8 mouse cellular contexts compared by ENCODE assay signal in genomic region chr8:69653808-69654357, GRCm38 (mm10). TPM values are rescaled to one million over a fixed set of nuclear protein-coding genes. Genes with fewer than 3 reads are reported as not detected.
DNase-seq lines count a peak whose midpoint lies in the region; ATAC-seq and TF ChIP-seq lines count a peak whose summit lies in the region.

No protein-coding gene starts in this region.

- H3K9ac ChIP-seq in heart, embryonic 16.5 days (ENCODE audit: low read length), result peak overlapping the region; percentile 23
- no peak overlapping the region for H3K9ac ChIP-seq in liver, embryonic 16.5 days (ENCODE audit: low read depth, low read length)

- H3K36me3 ChIP-seq in heart, embryonic 10.5 days, result no peaks in the 10 kb centered on the region
- H3K36me3 ChIP-seq in E14TG2a.4 (ENCODE audit: insufficient read depth, low read length), result no peaks in the 10 kb centered on the region
- H3K36me3 ChIP-seq in heart, embryonic 16.5 days (ENCODE audit: control insufficient read depth, insufficient read depth), result no peaks in the 10 kb centered on the region
- no peaks in the 10 kb centered on the region for H3K36me3 ChIP-seq in liver, embryonic 16.5 days (ENCODE audit: control insufficient read depth, insufficient read depth)

- H3K4me1 ChIP-seq in heart, embryonic 10.5 days, result peaks cover 7% of the 10 kb centered on the region
- H3K4me1 ChIP-seq in E14TG2a.4 (replicated peaks; ENCODE audit: low read depth, low read length), result peaks cover 7% of the 10 kb centered on the region
- peaks cover 5% of the 10 kb centered on the region; the same call in 1 of the 2 replicates for H3K4me1 ChIP-seq in heart, embryonic 16.5 days (ENCODE audit: control insufficient read depth, insufficient read depth, low read length)
- no peaks in the 10 kb centered on the region for H3K4me1 ChIP-seq in liver, embryonic 16.5 days (ENCODE audit: control insufficient read depth, low read depth, low read length)

- H3K4me2 ChIP-seq in heart, embryonic 16.5 days (ENCODE audit: low read depth, low read length), result peak overlapping the region; percentile 96
- peak overlapping the region; percentile 78 for H3K4me2 ChIP-seq in liver, embryonic 16.5 days (ENCODE audit: low read depth, low read length)

- no peak for ATAC-seq in heart, embryonic 16.5 days (replicated peaks; ENCODE audit: extremely low read depth, insufficient read depth, low FRiP score)
- no peak for ATAC-seq in liver, embryonic 16.5 days (ENCODE audit: low read depth)

- H3K9me3 ChIP-seq in heart, embryonic 10.5 days, result no peaks in the 10 kb centered on the region
- no peaks in the 10 kb centered on the region for H3K9me3 ChIP-seq in E14TG2a.4 (ENCODE audit: low read length)
- no peaks in the 10 kb centered on the region for H3K9me3 ChIP-seq in heart, embryonic 16.5 days (replicated peaks; ENCODE audit: control insufficient read depth, low read length)
- H3K9me3 ChIP-seq in liver, embryonic 16.5 days (replicated peaks; ENCODE audit: control insufficient read depth, low read length), result no peaks in the 10 kb centered on the region

- intact Hi-C loops in heart, postnatal 36 days (cut with DNase I), result loop anchor here (1.0 to 2.0 kb wide), 2 partner anchors 28 to 61 kb away; no protein-coding TSS in a partner anchor

- H3K4me3 ChIP-seq in heart, embryonic 10.5 days, result peak overlapping the region; percentile 69
- peak overlapping the region; percentile 86 for H3K4me3 ChIP-seq in E14TG2a.4 (replicated peaks; ENCODE audit: low read length)
- peak overlapping the region; percentile 63 for H3K4me3 ChIP-seq in heart, embryonic 16.5 days (ENCODE audit: low read length)
- peak overlapping the region; percentile 61 for H3K4me3 ChIP-seq in liver, embryonic 16.5 days (ENCODE audit: low read depth, low read length)

- 45% methylated on average over 10 of the region's 10 CpGs for WGBS in heart, embryonic 10.5 days
- 43% methylated on average over 10 of the region's 10 CpGs for WGBS in heart, embryonic 16.5 days
- 34% methylated on average over 10 of the region's 10 CpGs for WGBS in liver, embryonic 16.5 days (ENCODE audit: insufficient replicate concordance)

- no peaks in the 10 kb centered on the region for H3K27me3 ChIP-seq in heart, embryonic 10.5 days (ENCODE audit: insufficient read depth, poor library complexity, severe bottlenecking)
- peaks cover 31% of the 10 kb centered on the region for H3K27me3 ChIP-seq in E14TG2a.4 (ENCODE audit: insufficient read depth, low read length)
- H3K27me3 ChIP-seq in heart, embryonic 16.5 days (ENCODE audit: control insufficient read depth, insufficient read depth, low read length), result no peaks in the 10 kb centered on the region
- H3K27me3 ChIP-seq in liver, embryonic 16.5 days (ENCODE audit: control insufficient read depth, insufficient read depth, low read depth, low read length), result peaks cover 19% of the 10 kb centered on the region

- DNase-seq in heart, embryonic 10.5 days (ENCODE audit: low spot score), result no peak
- no peak for DNase-seq in heart, postnatal 36 days
- DNase-seq in right cerebral cortex, postnatal 25 days, result no peak
- no peak for DNase-seq in thymus, postnatal 4 days
- no peak for DNase-seq in gastrocnemius, postnatal 10 days

- no peak for TF ChIP-seq CTCF in E14TG2a.4 (conservative IDR thresholded peaks at IDR 0.05; ENCODE audit: low read length)

- peak overlapping the region; percentile 92 for H3K27ac ChIP-seq in heart, embryonic 10.5 days
- no peak overlapping the region for H3K27ac ChIP-seq in heart, embryonic 16.5 days (ENCODE audit: low read length)
- no peak overlapping the region for H3K27ac ChIP-seq in liver, embryonic 16.5 days (ENCODE audit: low read length)

RNA-seq across cellular contexts. Expression of gene Zfp964, which starts 0.4 kb away (rescaled TPM):
- 1.3 and 1.4 TPM in 2 replicates for polyA plus RNA-seq in heart, embryonic 10.5 days (2016; fragmentation: Nextera tagmentation; extraction: Ambion mirVana)
- 1 to 10 TPM; 1.0 to 1.9 TPM for total RNA-seq in heart, postnatal 36 days (2021)
- polyA plus RNA-seq in heart, embryonic 16.5 days (2015; fragmentation: Nextera tagmentation; extraction: Ambion mirVana), result 1.2 TPM in 2 replicates
- 0.39 and 0.42 TPM in 2 replicates for polyA plus RNA-seq in liver, embryonic 16.5 days (2015; fragmentation: Nextera tagmentation; extraction: Ambion mirVana)
- 1 to 10 TPM; 1.1 to 1.3 TPM for total RNA-seq in gastrocnemius, postnatal 10 days (2021)

RNA-seq across cellular contexts. Expression of gene Zfp868, which starts 28.5 kb away (rescaled TPM):
- 16.9 and 18.8 TPM in 2 replicates for polyA plus RNA-seq in heart, embryonic 10.5 days (2016; fragmentation: Nextera tagmentation; extraction: Ambion mirVana)
- 1 to 10 TPM; 7.7 to 9.1 TPM for total RNA-seq in heart, postnatal 36 days (2021)
- 14.9 and 15.6 TPM in 2 replicates for polyA plus RNA-seq in heart, embryonic 16.5 days (2015; fragmentation: Nextera tagmentation; extraction: Ambion mirVana)
- 5.5 and 6.5 TPM in 2 replicates for polyA plus RNA-seq in liver, embryonic 16.5 days (2015; fragmentation: Nextera tagmentation; extraction: Ambion mirVana)
- total RNA-seq in gastrocnemius, postnatal 10 days (2021), result 1 to 10 TPM; 7.6 to 7.9 TPM

RNA-seq across cellular contexts. Expression of gene Zfp869, which starts 56.6 kb away (rescaled TPM):
- polyA plus RNA-seq in heart, embryonic 10.5 days (2016; fragmentation: Nextera tagmentation; extraction: Ambion mirVana), result 25.1 and 28.5 TPM in 2 replicates
- total RNA-seq in heart, postnatal 36 days (2021), result 10 to 100 TPM; 13.6 to 16.1 TPM
- 19.8 and 20.4 TPM in 2 replicates for polyA plus RNA-seq in heart, embryonic 16.5 days (2015; fragmentation: Nextera tagmentation; extraction: Ambion mirVana)
- 9.7 and 10.6 TPM in 2 replicates for polyA plus RNA-seq in liver, embryonic 16.5 days (2015; fragmentation: Nextera tagmentation; extraction: Ambion mirVana)
- 10 to 100 TPM; 12.7 to 12.8 TPM for total RNA-seq in gastrocnemius, postnatal 10 days (2021)
